Mouse (Mus musculus) T-helper 2 cell (primary cell): ENCODE data around the gene Zfp689.
"Not testable (repeated sequence)": the region's sequence is repeated elsewhere in the genome, so short reads cannot be mapped to it uniquely, and the experiment has no call there.

ENCODE experiments used
- in situ Hi-C: fragments of 300-600 bp; cut with MboI, MseI; formaldehyde crosslinking; loops from one replicate; pipeline ENCODE4 v1.15.1; 2025; ENCODE audit warnings: high pct_unique_total_duplicates

Zfp689 gene

DNA sequence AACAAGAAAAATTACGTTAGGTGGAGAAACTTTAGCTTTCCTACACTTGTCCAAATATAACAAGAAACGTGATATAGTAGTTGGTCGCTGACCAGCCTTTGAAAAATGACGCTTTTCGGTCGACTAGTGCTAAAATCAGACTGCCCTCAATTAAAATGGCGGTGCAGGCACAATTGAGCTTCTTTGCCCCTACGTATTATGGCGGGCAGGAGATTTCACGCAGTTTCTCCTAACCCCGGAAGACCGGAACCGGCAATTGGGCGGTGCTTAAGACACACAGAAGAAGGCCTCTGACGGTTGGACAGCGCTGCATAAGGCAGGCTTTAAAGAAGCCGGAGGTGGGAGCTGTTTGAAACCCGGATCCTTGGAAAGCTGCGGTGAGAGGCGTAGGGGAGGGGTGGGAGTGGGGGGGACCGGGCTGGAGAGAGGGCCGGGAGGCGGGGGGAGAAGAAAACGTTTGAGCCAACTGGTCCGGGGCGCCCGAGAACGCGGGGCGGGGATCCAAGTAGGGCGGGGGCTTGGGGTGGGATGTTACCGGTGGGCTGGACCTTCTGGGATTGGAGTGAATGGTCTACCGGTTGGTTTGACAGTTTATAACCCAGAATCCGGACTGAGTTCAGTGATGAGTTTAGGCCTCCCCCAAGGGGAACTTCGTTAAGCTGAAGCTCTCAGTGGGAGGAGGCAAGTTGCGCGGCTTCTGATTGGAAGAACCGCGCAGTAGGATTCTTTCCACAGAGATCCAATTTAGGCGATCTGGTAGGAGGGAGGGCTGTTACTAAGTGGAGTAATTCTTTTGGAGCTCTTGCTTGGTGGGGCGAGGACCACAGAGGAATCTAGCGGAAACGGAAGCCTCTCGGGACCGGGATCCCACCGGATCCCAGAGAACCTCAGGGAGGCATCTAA is 22.0 kb upstream of the Zfp689 start:
- in situ Hi-C loops, result no loop called here

GRCm38 (mm10) chr7:127470011-127470715 is 21.2 kb upstream of the Zfp689 start:
- in situ Hi-C loops, result no loop called here

DNA sequence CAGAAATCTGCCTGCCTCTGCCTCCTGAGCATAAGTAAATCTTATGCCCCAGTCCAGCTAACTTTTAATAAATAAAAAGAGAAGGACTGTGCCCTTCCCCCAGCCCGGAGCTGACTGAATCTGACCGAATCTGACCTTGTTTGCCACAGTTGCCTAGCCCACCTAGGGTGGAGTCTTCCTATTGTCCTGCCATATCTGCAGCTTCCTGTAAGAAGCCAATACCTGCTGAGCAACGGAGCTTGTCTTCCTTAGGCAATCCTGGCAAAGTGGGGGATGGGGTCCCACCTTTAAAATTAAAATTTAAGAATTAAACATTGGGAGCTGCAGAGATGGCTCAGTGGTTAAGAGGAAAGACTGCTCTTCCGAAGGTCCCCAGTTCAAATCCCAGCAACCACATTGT is 17.6 kb upstream of the Zfp689 start:
- in situ Hi-C loops, result no loop called here

DNA sequence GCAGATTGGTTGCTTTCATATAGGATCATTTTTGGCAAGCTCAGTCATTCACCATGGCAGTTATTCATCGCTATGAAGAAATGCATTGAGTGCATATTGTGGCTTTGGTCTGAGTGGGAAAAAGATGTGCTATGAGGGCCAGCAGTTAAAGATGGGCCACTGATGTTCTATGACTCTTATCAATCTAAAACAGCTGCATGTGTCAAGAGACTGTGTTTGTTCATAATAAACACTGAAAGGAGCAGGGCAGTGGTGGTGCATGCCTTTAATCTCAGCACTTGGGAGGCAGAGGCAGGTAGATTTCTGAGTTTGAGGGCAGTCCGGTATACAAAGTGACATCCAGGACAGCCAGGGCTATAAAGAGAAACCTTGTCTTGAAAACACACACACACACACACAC is 16.7 kb upstream of the Zfp689 start:
- in situ Hi-C loops, result not testable (repeated sequence)

- in situ Hi-C loops, result no loop called here
Observed at GRCm38 (mm10) chr7:127465191-127465590, 16.2 kb upstream of the Zfp689 start.

- in situ Hi-C loops, result not testable (repeated sequence)
Observed at GRCm38 (mm10) chr7:127459311-127459710, 10.4 kb upstream of the Zfp689 start, which contains the start of gene Prr14. Gene Prr14 (plus strand): TSS chr7:127459611.

DNA sequence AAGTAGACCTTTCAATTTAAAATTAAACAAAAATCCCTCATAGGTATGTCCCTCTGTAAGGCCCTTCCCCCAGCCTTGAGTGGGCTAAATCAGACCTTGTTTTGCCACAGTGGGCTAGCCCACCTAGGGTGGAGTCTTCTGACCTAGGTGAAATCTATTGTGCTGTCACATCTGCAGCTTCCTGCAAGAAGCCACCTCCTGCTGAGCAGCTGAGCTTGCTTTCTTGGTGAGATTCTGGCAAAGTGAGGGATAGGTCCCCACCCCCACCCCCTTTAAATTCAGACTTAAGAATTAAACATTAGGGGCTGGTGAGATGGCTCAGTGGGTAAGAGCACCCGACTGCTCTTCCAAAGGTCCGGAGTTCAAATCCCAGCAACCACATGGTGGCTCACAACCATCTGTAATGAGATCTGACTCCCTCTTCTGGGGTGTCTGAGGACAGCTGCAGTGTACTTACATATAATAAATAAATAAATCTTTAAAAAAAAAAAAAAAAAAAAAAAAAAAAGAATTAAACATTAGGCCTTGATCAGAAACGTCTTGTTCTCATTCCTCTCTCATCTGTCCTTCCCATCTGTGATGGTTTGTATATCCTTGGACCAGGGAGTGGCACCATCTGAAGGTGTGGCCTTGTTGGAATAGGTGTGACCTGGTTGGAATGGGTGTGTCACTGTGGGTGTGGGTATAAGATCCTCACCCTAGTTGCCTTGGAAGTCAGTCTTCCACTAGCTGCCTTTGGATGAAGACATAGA is 9.6 kb upstream of the Zfp689 start:
- in situ Hi-C loops, result not testable (repeated sequence)

DNA sequence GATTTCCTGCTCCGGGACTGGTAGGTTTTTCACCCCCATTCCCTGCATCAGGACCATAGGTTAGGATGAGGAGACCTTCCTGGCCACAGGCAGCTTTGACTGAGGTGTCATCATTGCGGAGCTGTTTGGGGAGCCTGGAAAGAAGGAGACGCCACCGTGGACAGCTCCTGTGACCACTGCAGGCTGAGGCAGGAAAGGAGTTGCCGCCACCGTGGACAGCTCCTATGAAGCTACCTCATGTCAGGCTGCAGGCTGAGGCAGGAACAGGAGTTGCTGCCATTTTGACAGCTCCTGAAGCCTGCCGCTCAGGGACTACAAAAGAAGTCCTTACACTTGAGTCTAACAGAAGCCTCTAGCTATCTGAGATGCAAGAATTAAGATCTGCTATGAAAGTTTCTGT is 5.9 kb upstream of the Zfp689 start:
- in situ Hi-C loops, result no loop called here

GRCm38 (mm10) chr7:127453056-127453455 is 4.1 kb upstream of the Zfp689 start:
- in situ Hi-C loops, result no loop called here

- in situ Hi-C loops, result no loop called here
Observed at GRCm38 (mm10) chr7:127449966-127450365, 1.0 kb upstream of the Zfp689 start.

- in situ Hi-C loops, result no loop called here
Observed at GRCm38 (mm10) chr7:127443976-127444375, 5.0 kb downstream of the Zfp689 start.

DNA sequence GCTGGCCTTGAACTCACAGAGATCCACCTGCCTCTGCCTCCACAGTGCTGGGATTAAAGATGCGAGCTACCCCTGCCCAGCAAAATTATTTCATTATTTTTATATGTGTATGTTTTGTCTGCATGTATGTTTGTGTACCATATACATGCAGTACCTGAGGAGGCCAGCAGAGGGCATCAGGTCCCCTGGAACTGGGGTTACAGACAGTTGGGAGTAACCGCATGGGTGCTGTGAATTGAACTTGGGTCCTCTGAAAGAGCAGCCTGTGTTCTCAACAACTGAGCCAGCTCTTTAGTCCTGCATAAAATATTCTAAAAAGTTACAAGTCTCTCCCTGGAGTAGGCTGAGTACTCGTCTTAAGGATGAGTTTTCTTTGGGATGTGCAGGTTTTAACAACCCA is 11.2 kb downstream of the Zfp689 start:
- in situ Hi-C loops, result loop anchor here (5.0 kb wide), 1 partner anchor 65 kb away; no protein-coding TSS in a partner anchor

DNA sequence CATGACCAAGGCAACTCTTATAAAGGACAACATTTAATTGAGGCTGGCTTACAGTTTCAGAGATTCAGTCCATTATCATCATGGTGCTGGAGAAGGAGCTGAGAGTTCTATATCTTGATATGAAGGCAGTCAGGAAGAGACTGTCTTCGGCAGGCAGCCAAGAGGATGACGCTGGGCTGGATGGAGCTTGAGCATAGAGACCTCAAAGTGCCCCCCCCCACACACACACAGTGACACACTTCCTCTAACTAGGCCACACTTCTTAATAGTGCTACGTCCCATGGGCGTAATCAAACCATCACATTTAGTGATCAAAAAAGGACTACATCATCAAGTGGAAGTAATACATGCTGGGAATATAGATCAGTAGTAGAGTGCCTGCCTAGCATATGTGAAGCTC is 13.8 kb downstream of the Zfp689 start:
- in situ Hi-C loops, result loop anchor here (5.0 kb wide), 1 partner anchor 67 kb away; no protein-coding TSS in a partner anchor

- in situ Hi-C loops, result no loop called here
Observed at GRCm38 (mm10) chr7:127426354-127426753, 22.6 kb downstream of the Zfp689 start.

GRCm38 (mm10) chr7:127425911-127426310 is 23.0 kb downstream of the Zfp689 start:
- in situ Hi-C loops, result no loop called here

DNA sequence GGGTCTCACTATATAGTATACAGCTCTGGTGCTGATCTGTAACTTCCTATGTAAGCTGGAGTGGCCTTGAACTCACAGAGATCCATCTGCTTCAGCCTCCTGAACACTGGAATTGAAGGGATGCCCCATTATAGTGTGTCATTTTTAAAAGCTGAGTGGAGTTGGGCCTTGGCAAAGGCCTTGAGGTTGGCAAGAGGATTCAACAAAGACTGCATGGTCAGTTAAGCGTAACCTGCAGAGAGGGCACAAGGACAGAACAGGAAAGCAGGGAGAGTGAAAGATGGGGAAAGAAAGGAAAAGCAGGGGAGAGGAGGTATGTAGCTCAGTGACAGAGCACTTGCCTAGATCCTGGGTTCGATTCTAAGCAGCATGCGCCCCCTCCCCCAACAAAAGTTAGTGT is 23.7 kb downstream of the Zfp689 start:
- in situ Hi-C loops, result no loop called here

DNA sequence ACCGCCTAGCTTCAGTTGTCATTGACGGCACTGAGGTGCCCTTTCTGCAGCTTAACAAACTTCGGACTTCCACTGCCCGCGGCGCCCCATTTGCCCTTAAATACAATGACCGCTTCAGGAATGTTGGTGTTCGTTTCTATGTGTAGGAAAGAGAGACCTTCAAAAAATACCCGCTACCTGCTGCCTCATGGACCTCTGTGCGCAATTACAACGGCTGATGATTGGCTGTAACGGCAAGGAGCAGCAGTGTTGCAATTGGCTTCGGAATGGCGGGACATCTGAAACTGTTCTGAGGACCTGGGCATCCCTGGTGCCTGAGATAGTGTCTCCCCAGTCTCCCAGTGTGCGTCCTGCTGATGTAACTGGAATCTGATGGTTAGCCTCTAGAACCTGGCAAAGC is 26.7 kb downstream of the Zfp689 start:
- in situ Hi-C loops, result no loop called here

GRCm38 (mm10) chr7:127421388-127422191 is 27.4 kb downstream of the Zfp689 start, which contains the start of gene Zfp688:
Gene Zfp688 (minus strand): TSS chr7:127422068.
- in situ Hi-C loops, result no loop called here

- in situ Hi-C loops, result no loop called here
Observed at GRCm38 (mm10) chr7:127411418-127411817, 37.5 kb downstream of the Zfp689 start.

GRCm38 (mm10) chr7:127406002-127406987 is 42.7 kb downstream of the Zfp689 start, which contains the start of gene Zfp764:
Gene Zfp764 (minus strand): TSS chr7:127406822.
- in situ Hi-C loops, result not testable (repeated sequence)
